Mouse (Mus musculus): ENCODE results near the gene Gm28363. TPM values are rescaled to one million over a fixed set of nuclear protein-coding genes. Genes with fewer than 3 reads are reported as not detected.
"Not testable (repeated sequence)": the region's sequence is repeated elsewhere in the genome, so short reads cannot be mapped to it uniquely, and the experiment has no call there.

Gene Gm28363
- not detected in 2 replicates for polyA plus RNA-seq (2015; fragmentation: Nextera tagmentation; extraction: Ambion mirVana)

- H3K4me2 ChIP-seq (replicated peaks; ENCODE audit: low read depth, low read length); ATAC-seq: not testable (repeated sequence)
- WGBS = 35% methylated on average over 2 of the region's 2 CpGs
Observed at GRCm38 (mm10) chr1:117696831-117697230, at the start of gene Gm28363. Gene Gm28363 (plus strand): TSS chr1:117697131.

GRCm38 (mm10) chr1:117650236-117650635, 46.7 kb upstream of the Gm28363 start:
- H3K9ac ChIP-seq (replicated peaks; ENCODE audit: low read depth); H3K4me3 ChIP-seq (ENCODE audit: low read depth, low read length); H3K4me1 ChIP-seq (ENCODE audit: insufficient read depth, low read depth, low read length); H3K27ac ChIP-seq (ENCODE audit: low read length); H3K4me2 ChIP-seq (replicated peaks; ENCODE audit: low read depth, low read length); H3K36me3 ChIP-seq (ENCODE audit: insufficient read depth, low read length); ATAC-seq; H3K27me3 ChIP-seq (replicated peaks; ENCODE audit: insufficient read depth, low read length); DNase-seq (ENCODE audit: low spot score); H3K9me3 ChIP-seq (ENCODE audit: low read length): not testable (repeated sequence)
- WGBS = 46% methylated on average over 1 of the region's 1 CpGs

More at GRCm38 (mm10) chr1:117696831-117697230, at the start of gene Gm28363:
- not testable (repeated sequence) for H3K4me3 ChIP-seq (ENCODE audit: low read depth, low read length); H3K9me3 ChIP-seq (ENCODE audit: low read length); DNase-seq (ENCODE audit: low spot score); H3K4me1 ChIP-seq (ENCODE audit: insufficient read depth, low read depth, low read length); H3K36me3 ChIP-seq (ENCODE audit: insufficient read depth, low read length); H3K9ac ChIP-seq (replicated peaks; ENCODE audit: low read depth); H3K27me3 ChIP-seq (replicated peaks; ENCODE audit: insufficient read depth, low read length); H3K27ac ChIP-seq (ENCODE audit: low read length)

Other genes starting within 250 kb of the Gm28363 start
- gene B020011L13Rik, start 84.0 kb downstream of the Gm28363 start, polyA plus RNA-seq (2015; fragmentation: Nextera tagmentation; extraction: Ambion mirVana) = not detected in 2 replicates
- not detected in 2 replicates for gene Gm28360, start 132.9 kb downstream of the Gm28363 start, polyA plus RNA-seq (2015; fragmentation: Nextera tagmentation; extraction: Ambion mirVana)
- gene Gm28168, start 230.9 kb downstream of the Gm28363 start, polyA plus RNA-seq (2015; fragmentation: Nextera tagmentation; extraction: Ambion mirVana) = not detected in 2 replicates

Data from lung, postnatal 0 days (tissue).